ENCODE assay signal across 9 mouse cellular contexts in genomic region chr14:75502446-75502845, GRCm38 (mm10).
DNase-seq lines count a peak whose midpoint lies in the region.
"Had no signal": no experiment of that assay in that cellular context is flagged by ENCODE, and none has a peak within 500 bp of the region (broad histone marks: within the 10 kb centered on the region; RNA-seq: fewer than 3 reads in every experiment).

No protein-coding gene starts in this region.

- DNase-seq in cerebellum, postnatal 14 days: peak; percentile 27 to 38
- DNase-seq in cerebellum, adult 11-12 months: no peak
- peak; percentile 35 for DNase-seq in kidney, postnatal 14 days
- DNase-seq in kidney, adult 18-20 months: no peak
- DNase-seq in brain, adult 2 months (ENCODE audit: low read depth, low spot score): peak; percentile 39
- peak; percentile 32 for DNase-seq in layer of hippocampus, adult 9-10 months (ENCODE audit: low spot score)
- no peak for DNase-seq in yolk sac, embryonic 10.5 days (ENCODE audit: low spot score)
- no peak for DNase-seq in thymus, postnatal 10 days (ENCODE audit: low spot score in 2 of 2)
- DNase-seq: right cerebral cortex, adult 18-20 months had no signal

Comparison
In these comparisons a context has a peak if more than half of its experiments do, and no peak if none do; other contexts are left out.
1. DNase-seq: peak in cerebellum, postnatal 14 days (2 of 2), kidney, postnatal 14 days (single experiment), brain, adult 2 months (single experiment) and layer of hippocampus, adult 9-10 months (single experiment); none in cerebellum, adult 11-12 months (single experiment), kidney, adult 18-20 months (single experiment), yolk sac, embryonic 10.5 days (single experiment) and thymus, postnatal 10 days (0 of 2).